Mouse (Mus musculus): ENCODE data around the gene Nr1h4. TPM values are rescaled to one million over a fixed set of nuclear protein-coding genes. Genes with fewer than 3 reads are reported as not detected.

The Nr1h4 gene
- polyA plus RNA-seq, 1 experiment from 2014 or later = not detected

GRCm38 (mm10) chr10:89441961-89442360 is 91.4 kb downstream of the Nr1h4 start:
- H3K4me3 ChIP-seq (replicated peaks; ENCODE audit: low read depth, low read length) = no peak overlapping the region
- 97% methylated on average over 3 of the region's 3 CpGs for WGBS
- no peak overlapping the region for H3K9ac ChIP-seq (replicated peaks; ENCODE audit: low read length)
- H3K27me3 ChIP-seq (ENCODE audit: control insufficient read depth, insufficient read depth, low read length) = peaks cover 37% of the 10 kb centered on the region; the same call in 1 of the 2 replicates
- DNase-seq = no peak
- H3K36me3 ChIP-seq (ENCODE audit: control insufficient read depth, insufficient read depth, low read length) = no peaks in the 10 kb centered on the region
- H3K9me3 ChIP-seq (ENCODE audit: control insufficient read depth, low read length) = no peaks in the 10 kb centered on the region
- no peak overlapping the region for H3K4me2 ChIP-seq (ENCODE audit: low read length)
- H3K27ac ChIP-seq (replicated peaks; ENCODE audit: low read depth, low read length) = no peak overlapping the region
- no peak for ATAC-seq (ENCODE audit: low FRiP score, low TSS enrichment)
- 0 out of 2 replicates have a peak, but pooled peaks cover 3% of the 10 kb centered on the region for H3K4me1 ChIP-seq (ENCODE audit: control insufficient read depth, insufficient read depth, low read length)

- WGBS = 92% methylated on average over 7 of the region's 7 CpGs
- Histone ChIP-seq H3K9me3 (ENCODE audit: control insufficient read depth, low read length) (no peaks in the 10 kb centered on the region), H3K4me2 (ENCODE audit: low read length) (no peak overlapping the region), H3K27ac (replicated peaks; ENCODE audit: low read depth, low read length) (no peak overlapping the region), H3K27me3 (ENCODE audit: control insufficient read depth, insufficient read depth, low read length) (peaks cover 47% of the 10 kb centered on the region), H3K4me1 (ENCODE audit: control insufficient read depth, insufficient read depth, low read length) (0 out of 2 replicates have a peak, but pooled peaks cover 7% of the 10 kb centered on the region), H3K36me3 (ENCODE audit: control insufficient read depth, insufficient read depth, low read length) (no peaks in the 10 kb centered on the region), H3K4me3 (replicated peaks; ENCODE audit: low read depth, low read length) (no peak overlapping the region), H3K9ac (replicated peaks; ENCODE audit: low read length) (no peak overlapping the region)
- ATAC-seq (ENCODE audit: low FRiP score, low TSS enrichment) = no peak
- no peak for DNase-seq
These were observed 94.0 kb downstream of the Nr1h4 start for GRCm38 (mm10) chr10:89439380-89439779.

GRCm38 (mm10) chr10:89437996-89438395 is 95.4 kb downstream of the Nr1h4 start:
- H3K4me2 ChIP-seq (ENCODE audit: low read length) = no peak overlapping the region
- no peak overlapping the region for H3K9ac ChIP-seq (replicated peaks; ENCODE audit: low read length)
- no peak for DNase-seq
- no peak for ATAC-seq (ENCODE audit: low FRiP score, low TSS enrichment)
- H3K9me3 ChIP-seq (ENCODE audit: control insufficient read depth, low read length) = no peaks in the 10 kb centered on the region
- no peak overlapping the region for H3K4me3 ChIP-seq (replicated peaks; ENCODE audit: low read depth, low read length)
- H3K27me3 ChIP-seq (ENCODE audit: control insufficient read depth, insufficient read depth, low read length) = peaks cover 52% of the 10 kb centered on the region
- H3K4me1 ChIP-seq (ENCODE audit: control insufficient read depth, insufficient read depth, low read length) = 0 out of 2 replicates have a peak, but pooled peaks cover 4% of the 10 kb centered on the region
- WGBS = 80% methylated on average over 12 of the region's 12 CpGs
- no peak overlapping the region for H3K27ac ChIP-seq (replicated peaks; ENCODE audit: low read depth, low read length)
- no peaks in the 10 kb centered on the region for H3K36me3 ChIP-seq (ENCODE audit: control insufficient read depth, insufficient read depth, low read length)

- H3K27me3 ChIP-seq (ENCODE audit: control insufficient read depth, insufficient read depth, low read length) = peaks cover 56% of the 10 kb centered on the region
- H3K27ac ChIP-seq (replicated peaks; ENCODE audit: low read depth, low read length) = no peak overlapping the region
- DNase-seq = no peak
- no peak for ATAC-seq (ENCODE audit: low FRiP score, low TSS enrichment)
- H3K4me2 ChIP-seq (ENCODE audit: low read length) = no peak overlapping the region
- 43% methylated on average over 9 of the region's 9 CpGs for WGBS
- H3K9ac ChIP-seq (replicated peaks; ENCODE audit: low read length) = no peak overlapping the region
- no peaks in the 10 kb centered on the region for H3K36me3 ChIP-seq (ENCODE audit: control insufficient read depth, insufficient read depth, low read length)
- H3K4me1 ChIP-seq (ENCODE audit: control insufficient read depth, insufficient read depth, low read length) = 0 out of 2 replicates have a peak, but pooled peaks cover 4% of the 10 kb centered on the region
- no peaks in the 10 kb centered on the region for H3K9me3 ChIP-seq (ENCODE audit: control insufficient read depth, low read length)
- H3K4me3 ChIP-seq (replicated peaks; ENCODE audit: low read depth, low read length) = no peak overlapping the region
These were observed 95.9 kb downstream of the Nr1h4 start for GRCm38 (mm10) chr10:89437472-89437871.

- H3K9me3 ChIP-seq (ENCODE audit: control insufficient read depth, low read length) = no peaks in the 10 kb centered on the region
- DNase-seq (peak; percentile 49), ATAC-seq (ENCODE audit: low FRiP score, low TSS enrichment) (no peak)
- H3K4me3 ChIP-seq (replicated peaks; ENCODE audit: low read depth, low read length) = no peak overlapping the region
- H3K27me3 ChIP-seq (ENCODE audit: control insufficient read depth, insufficient read depth, low read length) = peaks cover 52% of the 10 kb centered on the region
- no peak overlapping the region for H3K4me2 ChIP-seq (ENCODE audit: low read length)
- no peaks in the 10 kb centered on the region for H3K36me3 ChIP-seq (ENCODE audit: control insufficient read depth, insufficient read depth, low read length)
- H3K27ac ChIP-seq (replicated peaks; ENCODE audit: low read depth, low read length) = no peak overlapping the region
- no peak overlapping the region for H3K9ac ChIP-seq (replicated peaks; ENCODE audit: low read length)
- WGBS = 45% methylated on average over 9 of the region's 9 CpGs
- 0 out of 2 replicates have a peak, but pooled peaks cover 4% of the 10 kb centered on the region for H3K4me1 ChIP-seq (ENCODE audit: control insufficient read depth, insufficient read depth, low read length)
These were observed 97.5 kb downstream of the Nr1h4 start for GRCm38 (mm10) chr10:89435920-89436319.

- Histone ChIP-seq H3K27me3 (ENCODE audit: control insufficient read depth, insufficient read depth, low read length) (peaks cover 53% of the 10 kb centered on the region), H3K4me2 (ENCODE audit: low read length) (peak overlapping the region; percentile 46), H3K9ac (replicated peaks; ENCODE audit: low read length) (no peak overlapping the region), H3K9me3 (ENCODE audit: control insufficient read depth, low read length) (no peaks in the 10 kb centered on the region), H3K27ac (replicated peaks; ENCODE audit: low read depth, low read length) (no peak overlapping the region), H3K4me1 (ENCODE audit: control insufficient read depth, insufficient read depth, low read length) (0 out of 2 replicates have a peak, but pooled peaks cover 4% of the 10 kb centered on the region), H3K36me3 (ENCODE audit: control insufficient read depth, insufficient read depth, low read length) (no peaks in the 10 kb centered on the region), H3K4me3 (replicated peaks; ENCODE audit: low read depth, low read length) (no peak overlapping the region)
- no peak for DNase-seq
- WGBS = 29% methylated on average over 12 of the region's 12 CpGs
- peak; percentile 17; the same call in 1 of the 2 replicates for ATAC-seq (ENCODE audit: low FRiP score, low TSS enrichment)
These were observed 98.0 kb downstream of the Nr1h4 start for GRCm38 (mm10) chr10:89435413-89435812.

GRCm38 (mm10) chr10:89434509-89435210 is 98.7 kb downstream of the Nr1h4 start:
- H3K4me3 ChIP-seq (replicated peaks; ENCODE audit: low read depth, low read length) = peak overlapping the region; percentile 20; the same call in 1 of the 2 replicates
- no peaks in the 10 kb centered on the region for H3K36me3 ChIP-seq (ENCODE audit: control insufficient read depth, insufficient read depth, low read length)
- H3K9ac ChIP-seq (replicated peaks; ENCODE audit: low read length) = no peak overlapping the region
- peaks cover 56% of the 10 kb centered on the region for H3K27me3 ChIP-seq (ENCODE audit: control insufficient read depth, insufficient read depth, low read length)
- 0 out of 2 replicates have a peak, but pooled peaks cover 4% of the 10 kb centered on the region for H3K4me1 ChIP-seq (ENCODE audit: control insufficient read depth, insufficient read depth, low read length)
- peak overlapping the region; percentile 46 for H3K4me2 ChIP-seq (ENCODE audit: low read length)
- DNase-seq = peak; percentile 65
- 4% methylated on average over 17 of the region's 17 CpGs for WGBS
- no peaks in the 10 kb centered on the region for H3K9me3 ChIP-seq (ENCODE audit: control insufficient read depth, low read length)
- no peak; the same call in 1 of the 2 replicates for ATAC-seq (ENCODE audit: low FRiP score, low TSS enrichment)
- H3K27ac ChIP-seq (replicated peaks; ENCODE audit: low read depth, low read length) = no peak overlapping the region

- DNase-seq = no peak
- no peaks in the 10 kb centered on the region for H3K36me3 ChIP-seq (ENCODE audit: control insufficient read depth, insufficient read depth, low read length)
- no peak overlapping the region for H3K9ac ChIP-seq (replicated peaks; ENCODE audit: low read length)
- 91% methylated on average over 13 of the region's 13 CpGs for WGBS
- H3K4me3 ChIP-seq (replicated peaks; ENCODE audit: low read depth, low read length) = no peak overlapping the region
- no peak overlapping the region for H3K4me2 ChIP-seq (ENCODE audit: low read length)
- no peaks in the 10 kb centered on the region for H3K9me3 ChIP-seq (ENCODE audit: control insufficient read depth, low read length)
- H3K27me3 ChIP-seq (ENCODE audit: control insufficient read depth, insufficient read depth, low read length) = peaks cover 58% of the 10 kb centered on the region
- ATAC-seq (ENCODE audit: low FRiP score, low TSS enrichment) = no peak
- no peak overlapping the region for H3K27ac ChIP-seq (replicated peaks; ENCODE audit: low read depth, low read length)
- H3K4me1 ChIP-seq (ENCODE audit: control insufficient read depth, insufficient read depth, low read length) = 0 out of 2 replicates have a peak, but pooled peaks cover 4% of the 10 kb centered on the region
These were observed 100.6 kb downstream of the Nr1h4 start for GRCm38 (mm10) chr10:89432743-89433142.

- ATAC-seq (ENCODE audit: low FRiP score, low TSS enrichment) = no peak
- no peaks in the 10 kb centered on the region for H3K36me3 ChIP-seq (ENCODE audit: control insufficient read depth, insufficient read depth, low read length)
- H3K9me3 ChIP-seq (ENCODE audit: control insufficient read depth, low read length) = no peaks in the 10 kb centered on the region
- DNase-seq = no peak
- no peak overlapping the region for H3K9ac ChIP-seq (replicated peaks; ENCODE audit: low read length)
- H3K4me3 ChIP-seq (replicated peaks; ENCODE audit: low read depth, low read length) = no peak overlapping the region
- 0 out of 2 replicates have a peak, but pooled peaks cover 4% of the 10 kb centered on the region for H3K4me1 ChIP-seq (ENCODE audit: control insufficient read depth, insufficient read depth, low read length)
- H3K27ac ChIP-seq (replicated peaks; ENCODE audit: low read depth, low read length) = no peak overlapping the region
- H3K27me3 ChIP-seq (ENCODE audit: control insufficient read depth, insufficient read depth, low read length) = peaks cover 38% of the 10 kb centered on the region
- WGBS = 93% methylated on average over 7 of the region's 7 CpGs
- H3K4me2 ChIP-seq (ENCODE audit: low read length) = no peak overlapping the region
These were observed 102.6 kb downstream of the Nr1h4 start for GRCm38 (mm10) chr10:89430751-89431150.

Data from midbrain, embryonic 14.5 days (tissue).